Mouse (Mus musculus) heart, embryonic 11.5 days (tissue): ENCODE data around the gene Dhrs2. TPM values are rescaled to one million over a fixed set of nuclear protein-coding genes. Genes with fewer than 3 reads are reported as not detected.
A peak's percentile ranks its signal among the peaks of the same experiment; 100 is the strongest.

Experiments used
- ATAC-seq: fragments of 200-750 bp; cut with Nextera tagmentation; replicated peaks from 2 replicates; pipeline ENCODE4 v1.8.0; 2017; ENCODE audit warnings: moderate library complexity; ENCODE audit not compliant: insufficient number of reproducible peaks, low FRiP score, low TSS enrichment
- H3K27ac ChIP-seq: fragments of 300-500 bp; sonication (generic); 2 replicates; pipeline ENCODE4 v1.5.1; 2014; ENCODE audit warnings: mild to moderate bottlenecking, low read depth, low read length
- H3K27me3 ChIP-seq: fragments of 300-500 bp; sonication (generic); 2 replicates; pipeline ENCODE4 v1.6.1; 2014; ENCODE audit warnings: mild to moderate bottlenecking, low read length, mixed read lengths; ENCODE audit not compliant: control insufficient read depth, insufficient read depth
- H3K36me3 ChIP-seq: fragments of 300-500 bp; sonication (generic); 2 replicates; pipeline ENCODE4 v1.6.1; 2014; ENCODE audit warnings: mild to moderate bottlenecking, low read length, moderate library complexity, mixed read lengths; ENCODE audit not compliant: control insufficient read depth, insufficient read depth
- H3K4me1 ChIP-seq: fragments of 300-500 bp; sonication (generic); 2 replicates; pipeline ENCODE4 v1.6.1; 2014; ENCODE audit warnings: low read length; ENCODE audit not compliant: control insufficient read depth, insufficient read depth
- H3K4me2 ChIP-seq: fragments of 300-500 bp; sonication (generic); 2 replicates; pipeline ENCODE4 v1.6.1; 2014; ENCODE audit warnings: mild to moderate bottlenecking, moderate library complexity
- H3K4me3 ChIP-seq: fragments of 300-500 bp; sonication (generic); 2 replicates; pipeline ENCODE4 v1.5.1; 2014; ENCODE audit warnings: low read depth, low read length
- H3K9ac ChIP-seq: fragments of 300-500 bp; sonication (generic); 2 replicates; pipeline ENCODE4 v1.6.1; 2014; ENCODE audit warnings: mild to moderate bottlenecking, low read depth, low read length, moderate library complexity
- H3K9me3 ChIP-seq: fragments of 300-500 bp; sonication (generic); replicated peaks from 2 replicates; pipeline ENCODE4 v1.6.1; 2016; ENCODE audit warnings: low read length; ENCODE audit not compliant: control insufficient read depth
- WGBS: fragments of 180-500 bp; shearing (Covaris S2); extraction: QIAGEN DNeasy Blood & Tissue Kit; methylation state at CpG from one replicate; pipeline ENCODE4 v1.1.7; 2014; ENCODE audit not compliant: insufficient replicate concordance; 5-methylcytosine and 5-hydroxymethylcytosine counted together
- polyA plus RNA-seq: library from polyadenylated mRNA; unstranded; fragments of >200 nt; fragmentation: Nextera tagmentation; extraction: Ambion mirVana; gene quantifications from 2 replicates; pipeline ENCODE4 v1.2.1, GENCODE M21; 2014

Dhrs2 gene
- polyA plus RNA-seq, 1 experiment from 2014 or later = not detected

GRCm38 (mm10) chr14:55193876-55194635, 27.8 kb upstream of the Dhrs2 start:
- ATAC-seq = no peak
- no peak overlapping the region for H3K9ac ChIP-seq
- no peaks in the 10 kb centered on the region for H3K36me3 ChIP-seq
- H3K9me3 ChIP-seq = no peaks in the 10 kb centered on the region
- no peak overlapping the region for H3K4me2 ChIP-seq
- no peak overlapping the region for H3K4me3 ChIP-seq
- peaks cover 17% of the 10 kb centered on the region for H3K27me3 ChIP-seq
- no peak overlapping the region for H3K27ac ChIP-seq
- H3K4me1 ChIP-seq = peaks cover 10% of the 10 kb centered on the region; the same call in 1 of the 2 replicates
- WGBS = 71% methylated on average over 14 of the region's 14 CpGs

GRCm38 (mm10) chr14:55194786-55195185, 27.0 kb upstream of the Dhrs2 start:
- H3K4me2 ChIP-seq = no peak overlapping the region
- H3K4me3 ChIP-seq = no peak overlapping the region
- H3K9me3 ChIP-seq = no peaks in the 10 kb centered on the region
- H3K9ac ChIP-seq = no peak overlapping the region
- no peak for ATAC-seq
- no peaks in the 10 kb centered on the region for H3K36me3 ChIP-seq
- H3K4me1 ChIP-seq = peaks cover 12% of the 10 kb centered on the region; the same call in 1 of the 2 replicates
- H3K27ac ChIP-seq = no peak overlapping the region
- peaks cover 13% of the 10 kb centered on the region for H3K27me3 ChIP-seq
- WGBS = 50% methylated on average over 6 of the region's 6 CpGs

- Histone ChIP-seq H3K36me3 (no peaks in the 10 kb centered on the region), H3K4me2 (no peak overlapping the region), H3K27ac (no peak overlapping the region), H3K9me3 (no peaks in the 10 kb centered on the region), H3K4me3 (no peak overlapping the region), H3K27me3 (peaks cover 6% of the 10 kb centered on the region; the same call in 1 of the 2 replicates), H3K4me1 (peaks cover 12% of the 10 kb centered on the region; the same call in 1 of the 2 replicates), H3K9ac (no peak overlapping the region)
- ATAC-seq = no peak
- WGBS = 61% methylated on average over 2 of the region's 2 CpGs
These were observed 24.7 kb upstream of the Dhrs2 start for GRCm38 (mm10) chr14:55197121-55197520.

DNA sequence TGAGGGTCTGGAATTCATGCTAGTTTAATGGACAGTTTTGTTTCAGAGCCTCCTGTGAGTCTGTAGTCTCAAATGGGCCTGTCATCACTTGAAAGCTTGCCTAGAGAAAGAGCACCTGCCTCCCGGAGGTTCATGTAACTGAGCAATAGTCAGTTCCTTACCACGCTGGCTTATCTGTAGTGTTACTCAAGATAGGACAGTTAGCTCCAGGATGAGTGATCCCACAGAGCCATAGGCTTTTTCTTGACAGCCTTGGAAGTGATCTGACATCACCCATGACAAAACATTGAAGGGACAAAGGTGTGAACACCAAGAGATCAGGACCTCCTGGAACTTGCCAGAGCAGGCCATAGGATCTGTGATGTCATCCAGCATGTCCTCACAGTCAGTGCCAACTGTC, 23.6 kb upstream of the Dhrs2 start:
- no peak overlapping the region for H3K4me2 ChIP-seq
- peak; percentile 68; the same call in 1 of the 2 replicates for ATAC-seq
- no peak overlapping the region for H3K27ac ChIP-seq
- H3K4me3 ChIP-seq = no peak overlapping the region
- H3K9me3 ChIP-seq = no peaks in the 10 kb centered on the region
- H3K27me3 ChIP-seq = peaks cover 6% of the 10 kb centered on the region; the same call in 1 of the 2 replicates
- H3K9ac ChIP-seq = no peak overlapping the region
- peaks cover 12% of the 10 kb centered on the region; the same call in 1 of the 2 replicates for H3K4me1 ChIP-seq
- H3K36me3 ChIP-seq = no peaks in the 10 kb centered on the region
- 19% methylated on average over 2 of the region's 2 CpGs for WGBS

DNA sequence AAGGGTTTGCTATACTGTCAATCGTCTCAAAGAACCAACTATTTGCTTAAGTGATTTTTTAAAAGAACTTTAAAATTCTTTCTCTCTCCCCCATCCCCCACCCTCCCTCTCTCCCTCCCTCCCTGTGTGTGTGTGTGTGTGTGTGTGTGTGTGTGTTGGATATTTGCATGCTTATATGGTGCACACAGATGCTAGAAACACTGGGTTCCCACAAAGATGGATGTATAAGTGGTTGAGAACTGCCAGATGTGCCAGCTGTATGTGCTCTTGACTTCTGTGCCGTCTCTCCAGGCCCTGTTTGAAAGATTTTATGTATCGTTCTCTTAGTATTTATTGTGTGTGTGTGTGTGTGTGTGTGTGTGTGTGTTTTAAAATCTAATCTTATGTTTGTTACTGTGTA, 17.3 kb upstream of the Dhrs2 start:
- no peaks in the 10 kb centered on the region for H3K9me3 ChIP-seq
- H3K9ac ChIP-seq = no peak overlapping the region
- H3K4me1 ChIP-seq = no peaks in the 10 kb centered on the region
- 71% methylated on average over 3 of the region's 3 CpGs for whole genome bisulfite sequencing
- no peaks in the 10 kb centered on the region for H3K36me3 ChIP-seq
- ATAC-seq = no peak
- no peaks in the 10 kb centered on the region for H3K27me3 ChIP-seq
- H3K4me3 ChIP-seq = no peak overlapping the region
- H3K4me2 ChIP-seq = no peak overlapping the region
- H3K27ac ChIP-seq = no peak overlapping the region

DNA sequence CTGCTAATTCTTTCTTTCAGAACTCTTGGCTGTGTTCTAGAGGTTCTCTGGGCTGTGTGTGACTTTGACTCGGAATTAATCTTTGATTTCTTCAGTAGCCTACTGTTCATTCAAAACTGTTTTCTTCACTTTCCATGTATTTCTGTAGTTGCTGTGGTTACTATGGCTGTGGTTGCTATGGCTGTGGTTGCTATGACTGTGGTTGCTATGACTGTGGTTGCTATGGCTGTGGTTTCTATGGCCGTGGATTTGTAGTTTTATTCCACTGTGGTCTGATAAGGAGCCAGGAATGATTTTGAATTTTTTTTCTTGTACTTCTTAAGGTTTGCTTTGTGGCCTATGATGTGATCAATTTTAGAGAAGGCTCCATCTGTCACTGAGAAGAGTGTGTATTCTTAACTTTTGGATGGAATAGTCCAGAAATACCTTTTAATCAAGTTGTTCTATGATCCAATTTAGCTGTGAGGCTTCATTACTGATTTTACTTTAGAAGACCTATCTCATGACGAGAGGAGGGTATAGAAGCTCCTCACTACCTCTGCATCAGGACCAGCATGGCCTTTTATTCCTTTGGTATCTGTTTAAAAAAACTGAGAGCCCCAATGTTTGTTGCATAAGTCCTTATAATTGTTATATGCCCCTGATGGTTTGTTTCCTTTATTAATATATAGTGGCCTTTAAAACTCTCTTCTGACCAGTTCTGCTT, 16.6 kb upstream of the Dhrs2 start:
- no peak for ATAC-seq
- H3K36me3 ChIP-seq = no peaks in the 10 kb centered on the region
- no peak overlapping the region for H3K9ac ChIP-seq
- H3K9me3 ChIP-seq = no peaks in the 10 kb centered on the region
- H3K4me2 ChIP-seq = no peak overlapping the region
- no peaks in the 10 kb centered on the region for H3K27me3 ChIP-seq
- H3K4me3 ChIP-seq = no peak overlapping the region
- H3K27ac ChIP-seq = no peak overlapping the region
- WGBS = 51% methylated on average over 3 of the region's 3 CpGs
- H3K4me1 ChIP-seq = no peaks in the 10 kb centered on the region

DNA sequence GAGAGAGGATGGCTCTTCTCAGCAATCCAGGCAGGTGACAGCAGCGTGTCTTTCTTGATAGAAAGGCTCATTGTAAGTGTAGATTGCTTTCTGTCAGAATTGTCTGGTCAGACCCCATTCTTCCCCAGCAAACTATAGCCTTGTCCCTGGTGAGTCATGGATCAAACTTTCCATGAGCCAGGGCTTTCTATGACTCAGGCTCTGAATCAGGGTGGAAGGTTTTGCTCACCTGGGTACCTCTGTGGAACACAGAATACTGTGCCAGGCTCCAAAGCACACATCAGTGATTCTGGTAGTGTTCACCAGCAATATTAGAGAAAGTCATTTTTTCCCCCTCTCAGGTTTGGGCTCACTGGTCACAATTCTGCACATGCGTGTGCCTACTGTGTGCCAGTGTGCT, 13.5 kb upstream of the Dhrs2 start:
- no peaks in the 10 kb centered on the region for H3K36me3 ChIP-seq
- H3K27ac ChIP-seq = no peak overlapping the region
- H3K9ac ChIP-seq = no peak overlapping the region
- ATAC-seq = no peak
- no peak overlapping the region for H3K4me2 ChIP-seq
- no peaks in the 10 kb centered on the region for H3K4me1 ChIP-seq
- no peak overlapping the region for H3K4me3 ChIP-seq
- H3K9me3 ChIP-seq = no peaks in the 10 kb centered on the region
- no peaks in the 10 kb centered on the region for H3K27me3 ChIP-seq
- 75% methylated on average over 2 of the region's 2 CpGs for WGBS

- ATAC-seq = no peak
- WGBS = 83% methylated on average over 3 of the region's 3 CpGs
- H3K4me3 ChIP-seq = no peak overlapping the region
- no peaks in the 10 kb centered on the region for H3K4me1 ChIP-seq
- H3K9me3 ChIP-seq = no peaks in the 10 kb centered on the region
- H3K36me3 ChIP-seq = no peaks in the 10 kb centered on the region
- no peaks in the 10 kb centered on the region for H3K27me3 ChIP-seq
- H3K27ac ChIP-seq = no peak overlapping the region
- no peak overlapping the region for H3K4me2 ChIP-seq
- no peak overlapping the region for H3K9ac ChIP-seq
These were observed 8.2 kb upstream of the Dhrs2 start for GRCm38 (mm10) chr14:55213621-55214020.
